Mouse (Mus musculus) forebrain, embryonic 11.5 days (tissue): Measurements from ENCODE around the gene Ifrd2. TPM values are rescaled to one million over a fixed set of nuclear protein-coding genes. Genes with fewer than 3 reads are reported as not detected.
A peak's percentile ranks its signal among the peaks of the same experiment; 100 is the strongest.

Source experiments
- ATAC-seq: fragments of 200-750 bp; cut with Nextera tagmentation; replicated peaks from 2 replicates; pipeline ENCODE4 v1.8.0; 2017; ENCODE audit warnings: moderate TSS enrichment; ENCODE audit not compliant: low FRiP score
- DNase-seq: peaks from one replicate; pipeline ENCODE4 v3.0.0-alpha.2; 2017; ENCODE audit warnings: low spot score
- H3K27ac ChIP-seq: fragments of 300-500 bp; sonication (generic); 2 replicates; pipeline ENCODE4 v1.5.1; 2014; ENCODE audit warnings: low read depth, low read length
- H3K27me3 ChIP-seq: fragments of 300-500 bp; sonication (generic); 2 replicates; pipeline ENCODE4 v1.6.1; 2014; ENCODE audit warnings: mild to moderate bottlenecking, low read length, mixed read lengths; ENCODE audit not compliant: control insufficient read depth, insufficient read depth
- H3K36me3 ChIP-seq: fragments of 300-500 bp; sonication (generic); 2 replicates; pipeline ENCODE4 v1.6.1; 2014; ENCODE audit warnings: mild to moderate bottlenecking, low read length, moderate library complexity, mixed read lengths; ENCODE audit not compliant: control insufficient read depth, insufficient read depth
- H3K4me1 ChIP-seq: fragments of 300-500 bp; sonication (generic); replicated peaks from 2 replicates; pipeline ENCODE4 v1.6.1; 2014; ENCODE audit warnings: low read length, mixed read lengths; ENCODE audit not compliant: control insufficient read depth, insufficient read depth
- H3K4me2 ChIP-seq: fragments of 300-500 bp; sonication (generic); 2 replicates; pipeline ENCODE4 v1.6.1; 2014; ENCODE audit warnings: low read depth, mild to moderate bottlenecking, low read length, moderate library complexity, mixed read lengths; ENCODE audit not compliant: severe bottlenecking
- H3K4me3 ChIP-seq: fragments of 300-500 bp; sonication (generic); 2 replicates; pipeline ENCODE4 v1.5.1; 2014; ENCODE audit warnings: low read depth, low read length
- H3K9ac ChIP-seq: fragments of 300-500 bp; sonication (generic); 2 replicates; pipeline ENCODE4 v1.6.1; 2014; ENCODE audit warnings: low read length
- H3K9me3 ChIP-seq: fragments of 300-500 bp; sonication (generic); 2 replicates; pipeline ENCODE4 v1.6.1; 2016; ENCODE audit warnings: low read length, mixed read lengths; ENCODE audit not compliant: control insufficient read depth
- WGBS: fragments of 180-500 bp; shearing (Covaris S2); extraction: QIAGEN DNeasy Blood & Tissue Kit; methylation state at CpG from one replicate; pipeline ENCODE4 v1.1.7; 2014; 5-methylcytosine and 5-hydroxymethylcytosine counted together
- polyA plus RNA-seq: library from polyadenylated mRNA; unstranded; fragments of >200 nt; fragmentation: Nextera tagmentation; extraction: Ambion mirVana; gene quantifications from 2 replicates; pipeline ENCODE4 v1.2.1, GENCODE M21; 2014

Gene Ifrd2
- polyA plus RNA-seq, 1 experiment from 2014 or later, result 37.2 TPM

GRCm38 (mm10) chr9:107605041-107605661 lies 17.7 kb downstream of the Ifrd2 start:
- Histone ChIP-seq H3K9me3 (no peaks in the 10 kb centered on the region), H3K4me3 (no peak overlapping the region), H3K27ac (no peak overlapping the region), H3K4me1 (peaks cover 39% of the 10 kb centered on the region), H3K9ac (peak overlapping the region; percentile 45), H3K27me3 (no peaks in the 10 kb centered on the region), H3K4me2 (no peak overlapping the region), H3K36me3 (no peaks in the 10 kb centered on the region)
- no peak for ATAC-seq
- WGBS, result 38% methylated on average over 23 of the region's 23 CpGs
- no peak for DNase-seq

- ATAC-seq (no peak), DNase-seq (no peak)
- H3K27ac ChIP-seq, result no peak overlapping the region
- no peak overlapping the region for H3K4me3 ChIP-seq
- 17% methylated on average over 9 of the region's 9 CpGs for WGBS
- H3K4me1 ChIP-seq, result peaks cover 43% of the 10 kb centered on the region
- H3K27me3 ChIP-seq, result no peaks in the 10 kb centered on the region
- no peak overlapping the region for H3K4me2 ChIP-seq
- H3K36me3 ChIP-seq, result no peaks in the 10 kb centered on the region
- H3K9me3 ChIP-seq, result no peaks in the 10 kb centered on the region
- peak overlapping the region; percentile 27 for H3K9ac ChIP-seq
These were observed 19.1 kb downstream of the Ifrd2 start for GRCm38 (mm10) chr9:107606591-107606990.

- Histone ChIP-seq H3K27me3 (no peaks in the 10 kb centered on the region), H3K36me3 (no peaks in the 10 kb centered on the region), H3K4me3 (no peak overlapping the region), H3K9me3 (no peaks in the 10 kb centered on the region), H3K27ac (no peak overlapping the region), H3K4me1 (peaks cover 48% of the 10 kb centered on the region), H3K9ac (peak overlapping the region; percentile 27), H3K4me2 (no peak overlapping the region)
- WGBS, result 67% methylated on average over 2 of the region's 2 CpGs
- no peak for ATAC-seq
- DNase-seq, result no peak
These were observed 19.6 kb downstream of the Ifrd2 start for GRCm38 (mm10) chr9:107607036-107607435.

GRCm38 (mm10) chr9:107607653-107608245 lies 20.3 kb downstream of the Ifrd2 start:
- ATAC-seq, result no peak
- Histone ChIP-seq H3K4me1 (peaks cover 46% of the 10 kb centered on the region), H3K27me3 (no peaks in the 10 kb centered on the region), H3K4me2 (no peak overlapping the region), H3K9me3 (no peaks in the 10 kb centered on the region), H3K36me3 (no peaks in the 10 kb centered on the region), H3K9ac (no peak overlapping the region), H3K27ac (no peak overlapping the region), H3K4me3 (no peak overlapping the region)
- 69% methylated on average over 8 of the region's 9 CpGs for WGBS
- DNase-seq, result no peak

GRCm38 (mm10) chr9:107608741-107609432 lies 21.4 kb downstream of the Ifrd2 start, which contains the start of gene Sema3b:
Sema3b (minus strand) TSS chr9:107609229.
- no peaks in the 10 kb centered on the region for H3K36me3 ChIP-seq
- ATAC-seq (no peak), DNase-seq (no peak)
- H3K4me1 ChIP-seq, result peaks cover 53% of the 10 kb centered on the region
- WGBS, result 43% methylated on average over 10 of the region's 12 CpGs
- H3K4me3 ChIP-seq, result no peak within 1 kb of the TSS
- H3K9me3 ChIP-seq, result no peaks in the 10 kb centered on the region
- peak within 1 kb of the TSS; percentile 31 for H3K9ac ChIP-seq
- no peak within 1 kb of the TSS for H3K4me2 ChIP-seq
- no peaks in the 10 kb centered on the region for H3K27me3 ChIP-seq
- 0 out of 2 replicates have a peak within 1 kb of the TSS, but pooled peaks have one; percentile 19 for H3K27ac ChIP-seq

- Histone ChIP-seq H3K4me1 (peaks cover 52% of the 10 kb centered on the region), H3K4me2 (no peak overlapping the region), H3K9ac (peak overlapping the region; percentile 31), H3K4me3 (no peak overlapping the region), H3K9me3 (no peaks in the 10 kb centered on the region), H3K27ac (0 out of 2 replicates have a peak overlapping the region, but pooled peaks have one; percentile 19), H3K36me3 (peaks cover 3% of the 10 kb centered on the region; the same call in 1 of the 2 replicates), H3K27me3 (no peaks in the 10 kb centered on the region)
- ATAC-seq, result no peak
- WGBS, result 74% methylated on average over 4 of the region's 4 CpGs
- no peak for DNase-seq
These were observed 22.0 kb downstream of the Ifrd2 start for GRCm38 (mm10) chr9:107609433-107609830.

GRCm38 (mm10) chr9:107611456-107612190 lies 24.2 kb downstream of the Ifrd2 start:
- Histone ChIP-seq H3K27me3 (no peaks in the 10 kb centered on the region), H3K9me3 (no peaks in the 10 kb centered on the region), H3K9ac (peak overlapping the region; percentile 72), H3K4me3 (peak overlapping the region; percentile 28; the same call in 1 of the 2 replicates), H3K4me1 (peaks cover 41% of the 10 kb centered on the region), H3K4me2 (peak overlapping the region; percentile 58), H3K27ac (peak overlapping the region; percentile 95), H3K36me3 (peaks cover 15% of the 10 kb centered on the region)
- ATAC-seq (no peak), DNase-seq (no peak)
- 77% methylated on average over 6 of the region's 6 CpGs for WGBS

- DNase-seq, result peak; percentile 100
- Histone ChIP-seq H3K9me3 (no peaks in the 10 kb centered on the region), H3K4me1 (peaks cover 35% of the 10 kb centered on the region), H3K36me3 (peaks cover 15% of the 10 kb centered on the region), H3K4me2 (peak overlapping the region; percentile 58), H3K27me3 (no peaks in the 10 kb centered on the region), H3K27ac (peak overlapping the region; percentile 95), H3K9ac (peak overlapping the region; percentile 72), H3K4me3 (peak overlapping the region; percentile 28)
- WGBS, result 2% methylated on average over 40 of the region's 48 CpGs
- ATAC-seq, result peak; percentile 95
These were observed 24.9 kb downstream of the Ifrd2 start for GRCm38 (mm10) chr9:107612191-107612944.
